Mouse (Mus musculus) stomach, postnatal 0 days (tissue): Measurements from ENCODE around the gene Lrp6.

Experiments used
- CTCF ChIP-seq: IDR thresholded peaks from 2 replicates; pipeline ENCODE4 v1.5.1; 2016; ENCODE audit warnings: antibody characterized with exemption, low read depth, mild to moderate bottlenecking, moderate library complexity
- EP300 ChIP-seq: optimal IDR thresholded peaks from 2 replicates; pipeline ENCODE3; 2016; ENCODE audit warnings: antibody characterized with exemption

DNA sequence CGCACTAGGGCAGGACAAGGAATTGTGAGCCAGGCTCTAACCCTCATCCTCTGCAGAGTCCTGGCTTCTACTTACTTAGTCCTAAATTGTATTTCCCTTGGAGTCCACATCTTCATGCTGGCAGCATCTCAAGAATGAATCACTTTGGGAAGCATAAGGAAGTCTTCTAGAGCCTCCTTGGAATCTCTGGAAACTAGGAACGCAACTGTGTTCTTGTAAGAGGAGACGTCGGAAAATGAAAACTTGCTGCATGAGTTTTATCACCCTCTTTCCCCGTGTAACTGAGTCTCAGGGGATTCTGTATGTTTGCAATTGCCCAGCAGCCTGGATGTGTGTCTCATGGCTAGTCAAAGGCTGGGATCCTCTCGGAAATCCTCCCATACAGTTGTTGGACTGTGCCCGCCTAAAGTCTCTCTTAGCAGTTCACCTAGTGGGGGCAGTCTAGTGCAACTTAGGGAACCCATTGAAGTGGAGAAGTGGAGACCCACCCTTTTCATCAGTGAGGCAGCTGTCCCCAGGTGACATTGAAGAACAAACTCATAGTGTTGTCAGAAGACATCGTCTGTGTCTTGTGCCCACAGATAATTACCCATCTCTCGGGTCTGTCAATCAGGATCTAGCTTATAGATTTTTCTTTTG is 136.5 kb downstream of the Lrp6 start:
- TF ChIP-seq CTCF (peak; percentile 57), EP300 (no peak)
